Mouse (Mus musculus) liver, embryonic 14.5 days (tissue): ENCODE measurements around the gene Gm36864. TPM values are rescaled to one million over a fixed set of nuclear protein-coding genes. Genes with fewer than 3 reads are reported as not detected.

ENCODE experiments used
- ATAC-seq: fragments of 200-750 bp; cut with Nextera tagmentation; 2 replicates; pipeline ENCODE4 v1.8.0; 2017; ENCODE audit warnings: moderate number of reproducible peaks, mild to moderate bottlenecking, moderate library complexity; ENCODE audit not compliant: insufficient read depth
- DNase-seq, 3 experiments: peaks; one replicate each; pipeline ENCODE4 v3.0.0-alpha.2; 2012 to 2013; ENCODE audit warnings: low read depth in 3 of 3, low spot score in 3 of 3
- H3K27ac ChIP-seq: fragments of 300-500 bp; sonication (generic); 2 replicates; pipeline ENCODE4 v1.5.1; 2014; ENCODE audit warnings: moderate library complexity, mild to moderate bottlenecking, control low read depth, inconsistent platforms
- H3K27me3 ChIP-seq: fragments of 300-500 bp; sonication (generic); 2 replicates; pipeline ENCODE4 v1.6.1; 2014; ENCODE audit warnings: mild to moderate bottlenecking, low read length, moderate library complexity; ENCODE audit not compliant: control insufficient read depth, insufficient read depth
- H3K36me3 ChIP-seq: fragments of 300-500 bp; sonication (generic); replicated peaks from 2 replicates; pipeline ENCODE4 v1.6.1; 2014; ENCODE audit warnings: low read depth; ENCODE audit not compliant: control insufficient read depth, insufficient read depth
- H3K4me1 ChIP-seq, 2 experiments: fragments of 200-500 bp in 1 of 2; fragments of 300-500 bp in 1 of 2; sonication (generic) in 1 of 2; replicated peaks; 2 replicates each; pipeline ENCODE4 v1.6.1; 2012 to 2014; ENCODE audit warnings: antibody characterized with exemption in 1 of 2, inconsistent platforms in 1 of 2, low read length in 1 of 2; ENCODE audit not compliant: control insufficient read depth in 2 of 2, insufficient read depth in 2 of 2
- H3K4me2 ChIP-seq: fragments of 300-500 bp; sonication (generic); 2 replicates; pipeline ENCODE4 v1.6.1; 2014; ENCODE audit warnings: low read depth, mild to moderate bottlenecking, control low read depth, moderate library complexity
- H3K4me3 ChIP-seq, 2 experiments: fragments of 200-500 bp in 1 of 2; fragments of 300-500 bp in 1 of 2; sonication (generic) in 1 of 2; 2 replicates each; pipeline ENCODE4 v1.5.1; 2012 to 2014; ENCODE audit warnings: low read depth in 2 of 2, low read length in 2 of 2, mild to moderate bottlenecking in 2 of 2, control low read depth in 1 of 2, inconsistent platforms in 1 of 2, moderate library complexity in 1 of 2; ENCODE audit not compliant: insufficient read depth in 1 of 2
- H3K9ac ChIP-seq: fragments of 300-500 bp; sonication (generic); replicated peaks from 2 replicates; pipeline ENCODE4 v1.6.1; 2014; ENCODE audit warnings: mild to moderate bottlenecking, control low read depth, moderate library complexity
- H3K9me3 ChIP-seq: fragments of 300-500 bp; sonication (generic); 2 replicates; pipeline ENCODE4 v1.6.1; 2016; ENCODE audit warnings: low read length, mixed read lengths; ENCODE audit not compliant: control insufficient read depth
- CTCF ChIP-seq: IDR thresholded peaks from 2 replicates; pipeline ENCODE4 v1.5.1; 2016; ENCODE audit warnings: antibody characterized with exemption, low read depth, control low read depth
- EP300 ChIP-seq: IDR thresholded peaks from 2 replicates; pipeline ENCODE4 v1.6.1; 2016; ENCODE audit warnings: antibody characterized with exemption, low read depth
- WGBS: fragments of 180-500 bp; shearing (Covaris S2); extraction: QIAGEN DNeasy Blood & Tissue Kit; methylation state at CpG from one replicate; pipeline ENCODE4 v1.1.7; 2014; ENCODE audit not compliant: insufficient replicate concordance; 5-methylcytosine and 5-hydroxymethylcytosine counted together
- polyA plus RNA-seq, 2 experiments: library from polyadenylated mRNA; depleted of rRNA in 1 of 2; stranded (reverse) in 1 of 2; unstranded in 1 of 2; fragments of >200 nt; fragmentation: Nextera tagmentation in 1 of 2; extraction: Ambion mirVana in 1 of 2; gene quantifications; 2 replicates each; pipeline versions ENCODE4 v1.2.1 to v1.2.3; 2012 to 2014

Gene Gm36864
- polyA plus RNA-seq, 2 experiments: not detected

GRCm38 (mm10) chr7:44281586-44281985 lies 45.6 kb downstream of the Gm36864 start:
- no peak for ATAC-seq
- DNase-seq: no peak
- H3K36me3 ChIP-seq: no peaks in the 10 kb centered on the region
- no peak overlapping the region for H3K4me2 ChIP-seq
- H3K4me1 ChIP-seq: no peaks in the 10 kb centered on the region
- H3K27me3 ChIP-seq: no peaks in the 10 kb centered on the region
- no peaks in the 10 kb centered on the region for H3K9me3 ChIP-seq
- WGBS: 60% methylated on average over 7 of the region's 7 CpGs
- H3K27ac ChIP-seq: no peak overlapping the region
- H3K9ac ChIP-seq: no peak overlapping the region
- TF ChIP-seq CTCF: no peak
- no peak for TF ChIP-seq EP300
- H3K4me3 ChIP-seq: no peak overlapping the region

- no peak for DNase-seq
- 51% methylated on average over 7 of the region's 7 CpGs for WGBS
Observed at GRCm38 (mm10) chr7:44287760-44288159, 51.8 kb downstream of the Gm36864 start.

GRCm38 (mm10) chr7:44290986-44291385 lies 55.0 kb downstream of the Gm36864 start:
- 53% methylated on average over 4 of the region's 4 CpGs for WGBS
- H3K27me3 ChIP-seq: no peaks in the 10 kb centered on the region; the same call in 1 of the 2 replicates

More at GRCm38 (mm10) chr7:44287760-44288159, 51.8 kb downstream of the Gm36864 start:
- Histone ChIP-seq H3K27me3 (no peaks in the 10 kb centered on the region; the same call in 1 of the 2 replicates), H3K9me3 (no peaks in the 10 kb centered on the region), H3K4me3 (no peak overlapping the region), H3K9ac (no peak overlapping the region), H3K36me3 (no peaks in the 10 kb centered on the region), H3K4me2 (no peak overlapping the region), H3K4me1 (no peaks in the 10 kb centered on the region), H3K27ac (no peak overlapping the region)
- ATAC-seq: no peak
- no peak for TF ChIP-seq EP300

GRCm38 (mm10) chr7:44291418-44291817 lies 55.4 kb downstream of the Gm36864 start:
- ATAC-seq (no peak), DNase-seq (no peak)
- Histone ChIP-seq H3K4me2 (no peak overlapping the region), H3K9ac (no peak overlapping the region), H3K27me3 (no peaks in the 10 kb centered on the region; the same call in 1 of the 2 replicates), H3K27ac (no peak overlapping the region), H3K36me3 (no peaks in the 10 kb centered on the region), H3K9me3 (no peaks in the 10 kb centered on the region), H3K4me3 (no peak overlapping the region), H3K4me1 (no peaks in the 10 kb centered on the region)
- WGBS: 29% methylated on average over 4 of the region's 4 CpGs
- TF ChIP-seq EP300 (no peak), CTCF (no peak)

More at GRCm38 (mm10) chr7:44290986-44291385, 55.0 kb downstream of the Gm36864 start:
- TF ChIP-seq EP300 (no peak), CTCF (no peak)
- Histone ChIP-seq H3K4me1 (no peaks in the 10 kb centered on the region), H3K9ac (no peak overlapping the region), H3K4me2 (no peak overlapping the region), H3K9me3 (no peaks in the 10 kb centered on the region), H3K27ac (no peak overlapping the region), H3K4me3 (no peak overlapping the region), H3K36me3 (no peaks in the 10 kb centered on the region)
- ATAC-seq: no peak
- no peak for DNase-seq

Other genes starting within 250 kb of the Gm36864 start
- not detected in 2 replicates for gene Klk1b11, start 240.3 kb upstream of the Gm36864 start, polyA plus RNA-seq (2012; rRNA removed)
- not detected in 2 replicates for gene Klk1b11, start 240.3 kb upstream of the Gm36864 start, polyA plus RNA-seq (2014; fragmentation: Nextera tagmentation; extraction: Ambion mirVana)
- not detected in 2 replicates for gene Klk1b26, start 224.0 kb upstream of the Gm36864 start, polyA plus RNA-seq (2012; rRNA removed)
- not detected in 2 replicates for gene Klk1b26, start 224.0 kb upstream of the Gm36864 start, polyA plus RNA-seq (2014; fragmentation: Nextera tagmentation; extraction: Ambion mirVana)
- gene Klk1b27, start 183.9 kb upstream of the Gm36864 start, polyA plus RNA-seq (2012; rRNA removed): 0.03 TPM in 1 of 2 replicates, not detected in the other
- not detected in 2 replicates for gene Klk1b27, start 183.9 kb upstream of the Gm36864 start, polyA plus RNA-seq (2014; fragmentation: Nextera tagmentation; extraction: Ambion mirVana)
- not detected in 2 replicates for gene Klk1b21, start 133.8 kb upstream of the Gm36864 start, polyA plus RNA-seq (2012; rRNA removed)
- gene Klk1b21, start 133.8 kb upstream of the Gm36864 start, polyA plus RNA-seq (2014; fragmentation: Nextera tagmentation; extraction: Ambion mirVana): not detected in 2 replicates
- not detected in 2 replicates for gene Klk1b22, start 123.5 kb upstream of the Gm36864 start, polyA plus RNA-seq (2012; rRNA removed)
- not detected in 2 replicates for gene Klk1b22, start 123.5 kb upstream of the Gm36864 start, polyA plus RNA-seq (2014; fragmentation: Nextera tagmentation; extraction: Ambion mirVana)
- gene Klk1b16, start 99.4 kb upstream of the Gm36864 start, polyA plus RNA-seq (2012; rRNA removed): not detected in 2 replicates
- not detected in 2 replicates for gene Klk1b16, start 99.4 kb upstream of the Gm36864 start, polyA plus RNA-seq (2014; fragmentation: Nextera tagmentation; extraction: Ambion mirVana)
- 0.08 TPM in 1 of 2 replicates, not detected in the other for gene Klk1b24, start 47.9 kb upstream of the Gm36864 start, polyA plus RNA-seq (2012; rRNA removed)
- not detected in 2 replicates for gene Klk1b24, start 47.9 kb upstream of the Gm36864 start, polyA plus RNA-seq (2014; fragmentation: Nextera tagmentation; extraction: Ambion mirVana)
- not detected in 2 replicates for gene Klk1b3, start 38.0 kb upstream of the Gm36864 start, polyA plus RNA-seq (2012; rRNA removed)
- not detected in 2 replicates for gene Klk1b3, start 38.0 kb upstream of the Gm36864 start, polyA plus RNA-seq (2014; fragmentation: Nextera tagmentation; extraction: Ambion mirVana)
- gene Klk1b4, start 28.7 kb upstream of the Gm36864 start, polyA plus RNA-seq (2012; rRNA removed): 0.05 and 0.06 TPM in 2 replicates
- not detected in 2 replicates for gene Klk1b4, start 28.7 kb upstream of the Gm36864 start, polyA plus RNA-seq (2014; fragmentation: Nextera tagmentation; extraction: Ambion mirVana)
- not detected in 2 replicates for gene Klk1b5, start 20.2 kb upstream of the Gm36864 start, polyA plus RNA-seq (2012; rRNA removed)
- not detected in 2 replicates for gene Klk1b5, start 20.2 kb upstream of the Gm36864 start, polyA plus RNA-seq (2014; fragmentation: Nextera tagmentation; extraction: Ambion mirVana)
- not detected in 2 replicates for gene Klk1, start 10.8 kb upstream of the Gm36864 start, polyA plus RNA-seq (2012; rRNA removed)
- not detected in 2 replicates for gene Klk1, start 10.8 kb upstream of the Gm36864 start, polyA plus RNA-seq (2014; fragmentation: Nextera tagmentation; extraction: Ambion mirVana)
- 0.97 and 1.3 TPM in 2 replicates for gene 1700028J19Rik, start 10.5 kb downstream of the Gm36864 start, polyA plus RNA-seq (2012; rRNA removed)
- gene 1700028J19Rik, start 10.5 kb downstream of the Gm36864 start, polyA plus RNA-seq (2014; fragmentation: Nextera tagmentation; extraction: Ambion mirVana): 1.3 and 1.5 TPM in 2 replicates
- gene 2410002F23Rik, start 10.5 kb downstream of the Gm36864 start, polyA plus RNA-seq (2012; rRNA removed): 43.8 and 47.9 TPM in 2 replicates
- gene 2410002F23Rik, start 10.5 kb downstream of the Gm36864 start, polyA plus RNA-seq (2014; fragmentation: Nextera tagmentation; extraction: Ambion mirVana): 20.0 and 21.8 TPM in 2 replicates
- gene Acp4, start 21.2 kb downstream of the Gm36864 start, polyA plus RNA-seq (2012; rRNA removed): not detected in 2 replicates
- gene Acp4, start 21.2 kb downstream of the Gm36864 start, polyA plus RNA-seq (2014; fragmentation: Nextera tagmentation; extraction: Ambion mirVana): not detected in 2 replicates
- not detected in 2 replicates for gene Gm15517, start 25.3 kb downstream of the Gm36864 start, polyA plus RNA-seq (2012; rRNA removed)
- not detected in 2 replicates for gene Gm15517, start 25.3 kb downstream of the Gm36864 start, polyA plus RNA-seq (2014; fragmentation: Nextera tagmentation; extraction: Ambion mirVana)
- 0.34 and 0.38 TPM in 2 replicates for gene Clec11a, start 70.7 kb downstream of the Gm36864 start, polyA plus RNA-seq (2012; rRNA removed)
- gene Clec11a, start 70.7 kb downstream of the Gm36864 start, polyA plus RNA-seq (2014; fragmentation: Nextera tagmentation; extraction: Ambion mirVana): 0.33 and 0.51 TPM in 2 replicates
- 0.04 and 0.06 TPM in 2 replicates for gene Shank1, start 74.1 kb downstream of the Gm36864 start, polyA plus RNA-seq (2012; rRNA removed)
- gene Shank1, start 74.1 kb downstream of the Gm36864 start, polyA plus RNA-seq (2014; fragmentation: Nextera tagmentation; extraction: Ambion mirVana): 0.05 TPM in 1 of 2 replicates, not detected in the other
- 0.02 and 0.06 TPM in 2 replicates for gene Syt3, start 147.9 kb downstream of the Gm36864 start, polyA plus RNA-seq (2012; rRNA removed)
- 0.14 TPM in 1 of 2 replicates, not detected in the other for gene Syt3, start 147.9 kb downstream of the Gm36864 start, polyA plus RNA-seq (2014; fragmentation: Nextera tagmentation; extraction: Ambion mirVana)
- gene 1700008O03Rik, start 149.6 kb downstream of the Gm36864 start, polyA plus RNA-seq (2012; rRNA removed): 0.06 and 0.12 TPM in 2 replicates
- not detected in 2 replicates for gene 1700008O03Rik, start 149.6 kb downstream of the Gm36864 start, polyA plus RNA-seq (2014; fragmentation: Nextera tagmentation; extraction: Ambion mirVana)
- 0.02 and 0.30 TPM in 2 replicates for gene Lrrc4b, start 192.8 kb downstream of the Gm36864 start, polyA plus RNA-seq (2012; rRNA removed)
- not detected in 2 replicates for gene Lrrc4b, start 192.8 kb downstream of the Gm36864 start, polyA plus RNA-seq (2014; fragmentation: Nextera tagmentation; extraction: Ambion mirVana)
- 10.2 and 14.7 TPM in 2 replicates for gene Aspdh, start 229.2 kb downstream of the Gm36864 start, polyA plus RNA-seq (2012; rRNA removed)
- 10.9 and 11.0 TPM in 2 replicates for gene Aspdh, start 229.2 kb downstream of the Gm36864 start, polyA plus RNA-seq (2014; fragmentation: Nextera tagmentation; extraction: Ambion mirVana)
- 212 TPM in 2 replicates for gene Josd2, start 231.8 kb downstream of the Gm36864 start, polyA plus RNA-seq (2012; rRNA removed)
- 155 and 164 TPM in 2 replicates for gene Josd2, start 231.8 kb downstream of the Gm36864 start, polyA plus RNA-seq (2014; fragmentation: Nextera tagmentation; extraction: Ambion mirVana)